8 mouse cellular contexts compared by ENCODE assay signal in the genomic region with DNA sequence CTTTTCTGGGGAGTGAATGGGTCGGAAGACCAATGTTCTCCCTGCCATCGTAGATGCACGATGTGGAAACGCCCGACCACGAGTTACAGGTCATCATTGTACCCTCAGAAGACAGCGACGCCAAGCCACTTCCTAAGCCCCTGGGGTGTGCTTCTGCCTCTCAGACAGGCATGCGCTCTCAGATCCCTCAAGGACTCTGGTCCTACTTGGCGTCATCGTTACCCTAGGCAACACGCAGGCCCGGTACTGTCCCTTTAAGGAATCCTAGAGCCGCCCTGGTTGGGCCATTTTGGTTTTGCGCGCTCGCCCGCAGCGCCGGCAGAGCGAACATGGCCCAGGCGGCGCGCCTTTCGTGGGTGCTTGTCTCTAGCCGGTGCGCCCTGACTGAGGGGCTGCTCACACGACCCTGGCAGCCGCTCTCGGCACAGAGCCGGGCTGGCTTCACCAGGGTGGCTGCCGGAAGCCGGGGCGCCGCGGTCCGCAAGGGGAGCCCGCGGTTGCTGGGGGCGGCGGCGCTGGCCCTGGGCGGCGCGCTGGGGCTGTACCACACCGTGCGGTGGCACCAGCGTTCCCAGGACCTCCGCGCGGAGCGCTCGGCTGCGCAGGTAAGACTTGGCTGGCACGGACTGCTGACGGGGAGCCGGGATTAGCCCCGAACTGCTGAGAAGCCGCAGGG. TPM values are rescaled to one million over a fixed set of nuclear protein-coding genes. Genes with fewer than 3 reads are reported as not detected.
DNase-seq lines count a peak whose midpoint lies in the region; ATAC-seq and TF ChIP-seq lines count a peak whose summit lies in the region.

No protein-coding gene starts in this region.

- no peak for TF ChIP-seq CTCF in olfactory bulb, adult 2 months (IDR thresholded peaks at IDR 0.05; ENCODE audit: insufficient read depth, low read depth, low read length)

- 0 out of 2 replicates have a peak, but pooled peaks cover 3% of the 10 kb centered on the region for H3K9me3 ChIP-seq in hindbrain, embryonic 10.5 days
- no peaks in the 10 kb centered on the region for H3K9me3 ChIP-seq in lung, embryonic 15.5 days

- peaks cover 31% of the 10 kb centered on the region for H3K4me1 ChIP-seq in hindbrain, embryonic 10.5 days (replicated peaks)
- peaks cover 15% of the 10 kb centered on the region for H3K4me1 ChIP-seq in lung, embryonic 15.5 days
- peaks cover 22% of the 10 kb centered on the region for H3K4me1 ChIP-seq in olfactory bulb, adult 2 months (ENCODE audit: control insufficient read depth, insufficient read depth, low read length)

- peak overlapping the region; percentile 92 for H3K27ac ChIP-seq in hindbrain, embryonic 10.5 days
- H3K27ac ChIP-seq in lung, embryonic 15.5 days = peak overlapping the region; percentile 96
- H3K27ac ChIP-seq in olfactory bulb, adult 2 months (ENCODE audit: insufficient read depth, low read depth, low read length) = peak overlapping the region; percentile 90

- peak; percentile 61 for TF ChIP-seq POLR2A in olfactory bulb, adult 2 months (IDR thresholded peaks at IDR 0.05; ENCODE audit: insufficient read depth, low read depth, low read length)

- ATAC-seq in lung, embryonic 15.5 days (ENCODE audit: borderline replicate concordance, extremely low read depth, low FRiP score, low TSS enrichment) = peak; percentile 95

- WGBS in hindbrain, embryonic 10.5 days = under 1% methylated on average over 59 of the region's 59 CpGs
- WGBS in lung, embryonic 15.5 days = under 1% methylated on average over 59 of the region's 59 CpGs
- WGBS in olfactory bulb, adult 2 months = under 1% methylated on average over 59 of the region's 59 CpGs

- peak; percentile 96 for DNase-seq in MN1 (ENCODE audit: low spot score)
- DNase-seq in cerebellum, adult 8-10 months = peak; percentile 83
- DNase-seq in forelimb bud, embryonic 11.5 days (ENCODE audit: low read depth, low spot score) = peak; percentile 92
- DNase-seq in hindbrain, embryonic 10.5 days (ENCODE audit: low spot score) = peak; percentile 92
- DNase-seq in layer of hippocampus, adult 9-10 months (ENCODE audit: low spot score) = peak; percentile 84
- DNase-seq in thymus, adult 18-20 months = peak; percentile 62 to 77

- H3K27me3 ChIP-seq in hindbrain, embryonic 10.5 days (ENCODE audit: insufficient read depth, poor library complexity, severe bottlenecking) = no peaks in the 10 kb centered on the region
- no peaks in the 10 kb centered on the region for H3K27me3 ChIP-seq in lung, embryonic 15.5 days

- peak overlapping the region; percentile 94 for H3K4me3 ChIP-seq in hindbrain, embryonic 10.5 days
- peak overlapping the region; percentile 78 for H3K4me3 ChIP-seq in lung, embryonic 15.5 days
- H3K4me3 ChIP-seq in olfactory bulb, adult 2 months (ENCODE audit: insufficient read depth, low read depth, low read length) = peak overlapping the region; percentile 83

- peak overlapping the region; percentile 88 for H3K4me2 ChIP-seq in lung, embryonic 15.5 days

- peak overlapping the region; percentile 72 for H3K9ac ChIP-seq in lung, embryonic 15.5 days

- peaks cover 30% of the 10 kb centered on the region for H3K36me3 ChIP-seq in hindbrain, embryonic 10.5 days
- H3K36me3 ChIP-seq in lung, embryonic 15.5 days = 0 out of 2 replicates have a peak, but pooled peaks cover 3% of the 10 kb centered on the region

RNA-seq across cellular contexts. Expression of a gene that starts 0.4 kb away (rescaled TPM):
- 26.3 and 32.3 TPM in 2 replicates for polyA plus RNA-seq in hindbrain, embryonic 10.5 days (2016; fragmentation: Nextera tagmentation; extraction: Ambion mirVana)
- 22.6 and 25.4 TPM in 2 replicates for polyA plus RNA-seq in lung, embryonic 15.5 days (2015; fragmentation: Nextera tagmentation; extraction: Ambion mirVana)
- not detected in 2 replicates for polyA plus RNA-seq in olfactory bulb, adult 2 months (2012; ENCODE audit: insufficient read depth, insufficient read length, low replicate concordance, missing spikeins)

RNA-seq across cellular contexts. Expression of a gene that starts 8.0 kb away (rescaled TPM):
- not detected in 2 replicates for polyA plus RNA-seq in hindbrain, embryonic 10.5 days (2016; fragmentation: Nextera tagmentation; extraction: Ambion mirVana)
- 2.2 TPM in 2 replicates for polyA plus RNA-seq in lung, embryonic 15.5 days (2015; fragmentation: Nextera tagmentation; extraction: Ambion mirVana)
- not detected in 2 replicates for polyA plus RNA-seq in olfactory bulb, adult 2 months (2012; ENCODE audit: insufficient read depth, insufficient read length, low replicate concordance, missing spikeins)

RNA-seq across cellular contexts. Expression of a gene that starts 14.3 kb away (rescaled TPM):
- 41.4 and 66.7 TPM in 2 replicates for polyA plus RNA-seq in hindbrain, embryonic 10.5 days (2016; fragmentation: Nextera tagmentation; extraction: Ambion mirVana)
- 32.3 and 33.5 TPM in 2 replicates for polyA plus RNA-seq in lung, embryonic 15.5 days (2015; fragmentation: Nextera tagmentation; extraction: Ambion mirVana)
- polyA plus RNA-seq in olfactory bulb, adult 2 months (2012; ENCODE audit: insufficient read depth, insufficient read length, low replicate concordance, missing spikeins) = not detected in 2 replicates

RNA-seq across cellular contexts. Expression of a gene that starts 42.9 kb away (rescaled TPM):
- polyA plus RNA-seq in hindbrain, embryonic 10.5 days (2016; fragmentation: Nextera tagmentation; extraction: Ambion mirVana) = 12.3 and 17.0 TPM in 2 replicates
- 7.0 and 7.6 TPM in 2 replicates for polyA plus RNA-seq in lung, embryonic 15.5 days (2015; fragmentation: Nextera tagmentation; extraction: Ambion mirVana)
- polyA plus RNA-seq in olfactory bulb, adult 2 months (2012; ENCODE audit: insufficient read depth, insufficient read length, low replicate concordance, missing spikeins) = 153 TPM in 1 of 2 replicates, not detected in the other

RNA-seq across cellular contexts. Expression of a gene that starts 44.0 kb away (rescaled TPM):
- polyA plus RNA-seq in hindbrain, embryonic 10.5 days (2016; fragmentation: Nextera tagmentation; extraction: Ambion mirVana) = 56.3 and 69.4 TPM in 2 replicates
- 47.0 and 47.7 TPM in 2 replicates for polyA plus RNA-seq in lung, embryonic 15.5 days (2015; fragmentation: Nextera tagmentation; extraction: Ambion mirVana)
- not detected in 2 replicates for polyA plus RNA-seq in olfactory bulb, adult 2 months (2012; ENCODE audit: insufficient read depth, insufficient read length, low replicate concordance, missing spikeins)

Comparison
In these comparisons a context has a peak if more than half of its experiments do, and no peak if none do; other contexts are left out.
1. Peak in every context shown above with its lines: DNase-seq, ATAC-seq, H3K4me3 ChIP-seq and H3K27ac ChIP-seq.
2. RNA of a gene that starts 0.4 kb away (polyA plus RNA-seq): 26.3 to 32.3 TPM in hindbrain, embryonic 10.5 days and 22.6 to 25.4 TPM in lung, embryonic 15.5 days; not detected in olfactory bulb, adult 2 months; every median in the first group is over 10 times any median in the second.